Mouse (Mus musculus) megakaryocyte-erythroid progenitor cell, adult 5-6 weeks (primary cell): ENCODE results near the gene Calm1. TPM values are rescaled to one million over a fixed set of nuclear protein-coding genes. Genes with fewer than 3 reads are reported as not detected.
"Not testable (repeated sequence)": the region's sequence is repeated elsewhere in the genome, so short reads cannot be mapped to it uniquely, and the experiment has no call there.

Experiments used
- ATAC-seq: replicated peaks from 2 replicates; pipeline ENCODE4 v1.8.0; 2016; ENCODE audit warnings: mild to moderate bottlenecking, inconsistent platforms; ENCODE audit not compliant: severe bottlenecking, poor library complexity, low FRiP score, low TSS enrichment
- total RNA-seq, 2 experiments: library from RNA; stranded (forward) in 1 of 2; stranded (reverse) in 1 of 2; fragments of 200-1000, 215-1000 nt in 1 of 2; fragments of >200 nt in 1 of 2; fragmentation: Nextera tagmentation in 1 of 2; gene quantifications; 2 replicates each; pipeline ENCODE4 v1.2.3; 2014 to 2017

Calm1 gene
- total RNA-seq (2014; fragmentation: Nextera tagmentation) (102 and 137 TPM in 2 replicates), total RNA-seq (2017) (509 and 519 TPM in 2 replicates)

DNA sequence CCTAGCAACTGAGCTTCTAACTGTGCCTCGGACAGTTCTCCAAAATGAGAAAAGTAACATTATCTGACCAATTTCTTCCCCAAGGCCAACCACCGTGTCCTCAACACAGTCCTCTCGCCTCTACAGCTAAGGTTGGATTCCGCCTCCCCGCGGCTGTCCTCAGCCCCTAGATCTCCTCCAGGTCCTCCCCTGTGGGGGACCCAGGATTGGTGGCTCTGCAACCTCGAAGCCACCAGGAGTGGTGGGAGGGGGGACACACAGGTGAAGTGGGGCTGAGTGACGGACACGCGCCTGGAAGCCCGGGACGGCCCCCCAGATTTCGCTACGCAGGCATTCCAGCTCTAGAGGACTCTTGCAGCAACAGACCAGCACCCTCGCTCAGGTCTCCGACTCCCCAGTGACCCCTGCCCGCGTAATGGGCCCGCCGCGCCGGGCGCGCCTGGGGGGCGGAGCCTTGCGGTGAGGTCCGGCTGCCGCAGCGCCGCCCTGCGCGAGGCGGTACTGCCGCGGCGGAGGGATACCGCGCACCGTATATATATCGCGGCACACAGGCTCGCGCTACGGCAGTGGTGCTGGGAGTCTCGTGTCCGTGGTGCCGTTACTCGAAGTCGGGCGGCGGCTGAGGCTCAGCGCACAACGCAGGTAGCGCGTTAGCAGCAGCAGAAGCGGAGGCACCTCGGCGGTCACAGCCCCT is at the start of gene Calm1:
TSS of gene Calm1 (plus strand) at position 469 of the 694 bp plus-strand sequence.
- ATAC-seq, result peak; percentile 73

DNA sequence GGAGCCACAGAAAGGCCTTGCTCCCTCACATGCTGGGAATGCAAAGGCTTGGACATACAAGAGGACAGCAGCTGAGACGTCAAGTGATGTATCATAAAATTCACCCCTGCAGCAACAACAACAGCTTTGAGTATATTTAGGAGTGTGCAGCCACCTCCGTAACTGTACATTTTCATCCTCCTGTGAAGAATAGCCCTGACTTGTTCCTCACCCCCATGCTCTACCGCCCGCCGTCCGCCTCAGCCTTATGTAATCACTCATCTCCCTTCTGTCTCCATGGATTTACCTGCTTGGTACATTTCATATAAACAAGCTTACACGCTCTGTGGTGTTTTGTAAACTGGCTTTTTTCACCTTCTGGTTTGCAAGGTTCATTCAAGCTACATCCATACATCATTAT is 46.8 kb upstream of the Calm1 start:
- ATAC-seq, result no peak

DNA sequence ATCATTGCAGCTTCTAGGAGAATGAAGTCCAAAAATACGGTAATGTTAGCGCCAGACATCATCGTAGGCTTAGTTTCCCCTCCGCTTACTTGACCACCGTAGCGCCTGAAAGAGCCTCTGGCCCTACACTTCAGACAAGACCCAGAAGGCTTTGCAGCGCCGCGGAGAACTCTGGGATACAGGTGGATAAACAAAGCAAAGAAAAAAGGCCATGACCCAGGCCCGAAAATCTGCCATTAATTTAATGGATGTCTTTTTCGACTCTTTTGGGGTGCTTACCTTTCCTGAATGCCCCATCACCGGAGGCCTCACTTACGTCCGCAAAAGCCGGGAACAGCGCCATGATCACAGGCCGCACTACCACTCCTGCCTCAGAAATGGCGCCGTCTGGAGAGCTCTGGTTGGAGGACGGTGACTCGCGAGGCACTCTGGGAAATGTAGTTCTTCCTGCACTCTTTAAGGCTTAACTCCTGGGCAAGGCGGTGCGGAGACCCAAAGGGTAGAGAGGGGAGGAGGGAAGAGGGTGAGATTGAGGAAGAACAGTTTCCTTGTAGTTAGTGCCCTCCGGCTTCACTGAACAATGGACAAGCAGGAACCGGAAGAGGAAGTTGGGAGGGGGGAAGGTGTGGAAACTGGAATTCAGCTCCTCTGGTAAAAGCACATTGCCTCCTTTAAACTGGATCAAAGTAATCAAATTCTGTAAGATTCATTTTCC is 39.8 kb upstream of the Calm1 start, which contains the start of gene Nrde2:
TSS of gene Nrde2 (minus strand) at position 393 of the 715 bp plus-strand sequence.
- peak; percentile 99 for ATAC-seq

DNA sequence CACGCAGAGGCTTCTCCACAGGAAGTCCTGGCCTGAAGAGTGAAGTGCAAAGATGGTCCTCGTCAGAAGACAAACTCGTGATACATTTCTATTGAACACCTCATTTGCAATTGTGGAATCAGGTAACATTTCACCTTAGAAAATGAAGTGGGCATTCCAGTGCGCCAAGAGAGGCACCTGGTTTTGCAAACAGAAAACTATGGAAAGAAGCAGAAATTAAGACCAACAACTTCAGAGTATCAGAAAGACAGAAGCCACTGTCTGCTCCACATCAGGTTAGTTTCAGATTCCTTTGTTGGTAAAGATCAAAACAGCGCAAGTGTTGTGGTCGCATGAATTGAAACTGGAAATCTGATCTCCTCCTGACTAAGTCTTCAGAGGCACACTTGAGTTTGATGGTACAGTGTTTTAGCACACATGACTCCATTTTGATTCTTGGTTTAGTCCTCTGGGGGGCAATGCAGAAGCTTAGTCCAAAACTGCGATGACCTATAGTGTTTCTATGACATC is 34.2 kb upstream of the Calm1 start:
- no peak for ATAC-seq

DNA sequence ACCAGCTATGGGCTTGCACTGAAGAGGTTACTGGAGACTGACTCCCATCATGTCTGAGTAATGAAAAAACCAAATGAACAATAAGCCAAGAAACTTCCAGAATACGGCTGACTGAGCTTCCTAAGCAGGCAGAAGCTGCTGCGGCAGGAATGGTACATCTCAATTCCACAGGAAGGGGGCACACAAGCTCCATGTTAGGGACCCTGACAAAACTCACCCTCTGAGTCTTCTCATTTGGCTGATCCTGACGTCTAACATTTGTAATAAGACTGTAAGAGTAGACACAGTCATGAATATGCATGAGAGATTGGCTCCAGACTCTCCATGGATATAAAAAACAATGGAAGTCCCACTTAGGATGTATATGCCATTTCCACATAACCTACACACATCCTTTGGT is 33.1 kb upstream of the Calm1 start:
- ATAC-seq, result 0 out of 2 replicates have a peak, but pooled peaks have one; percentile 25

DNA sequence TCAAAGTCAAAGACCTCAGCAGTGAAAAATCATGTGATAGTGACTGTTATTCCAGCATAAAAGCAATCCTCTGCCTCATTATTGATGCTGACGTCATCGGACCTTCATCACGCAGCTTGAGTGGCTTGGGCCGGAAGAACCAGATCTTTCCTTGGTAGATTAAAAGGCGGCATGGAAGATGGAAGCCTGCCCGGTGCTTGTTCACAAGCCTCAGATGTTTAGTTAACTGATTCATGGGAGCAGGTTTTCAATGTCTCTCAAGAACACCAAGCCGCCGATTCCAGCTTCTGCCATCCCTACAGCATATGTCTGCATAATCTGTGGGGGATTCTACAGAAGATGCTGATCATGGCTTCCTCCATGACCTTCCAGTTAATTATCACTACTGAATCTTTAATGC is 32.3 kb upstream of the Calm1 start:
- ATAC-seq, result no peak

DNA sequence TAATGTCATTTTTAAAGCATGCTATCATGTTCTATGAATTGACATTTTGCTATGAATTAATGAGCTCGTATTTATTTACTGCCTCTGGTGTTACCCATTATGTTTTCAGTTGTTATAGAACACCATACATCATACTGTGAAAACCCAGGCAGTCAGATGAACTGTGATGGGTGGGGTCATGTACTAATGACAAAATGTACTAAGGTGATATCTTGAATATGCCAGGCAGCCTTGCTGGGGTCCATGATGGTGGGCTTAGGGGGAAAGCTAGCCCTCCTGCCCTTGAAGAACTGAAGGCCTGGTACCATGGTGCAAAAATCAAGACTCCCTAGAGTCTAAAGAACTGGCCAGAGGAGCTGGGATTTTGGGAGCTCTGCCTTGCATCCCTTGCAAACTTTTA is 31.7 kb upstream of the Calm1 start:
- 0 out of 2 replicates have a peak, but pooled peaks have one; percentile 9 for ATAC-seq

DNA sequence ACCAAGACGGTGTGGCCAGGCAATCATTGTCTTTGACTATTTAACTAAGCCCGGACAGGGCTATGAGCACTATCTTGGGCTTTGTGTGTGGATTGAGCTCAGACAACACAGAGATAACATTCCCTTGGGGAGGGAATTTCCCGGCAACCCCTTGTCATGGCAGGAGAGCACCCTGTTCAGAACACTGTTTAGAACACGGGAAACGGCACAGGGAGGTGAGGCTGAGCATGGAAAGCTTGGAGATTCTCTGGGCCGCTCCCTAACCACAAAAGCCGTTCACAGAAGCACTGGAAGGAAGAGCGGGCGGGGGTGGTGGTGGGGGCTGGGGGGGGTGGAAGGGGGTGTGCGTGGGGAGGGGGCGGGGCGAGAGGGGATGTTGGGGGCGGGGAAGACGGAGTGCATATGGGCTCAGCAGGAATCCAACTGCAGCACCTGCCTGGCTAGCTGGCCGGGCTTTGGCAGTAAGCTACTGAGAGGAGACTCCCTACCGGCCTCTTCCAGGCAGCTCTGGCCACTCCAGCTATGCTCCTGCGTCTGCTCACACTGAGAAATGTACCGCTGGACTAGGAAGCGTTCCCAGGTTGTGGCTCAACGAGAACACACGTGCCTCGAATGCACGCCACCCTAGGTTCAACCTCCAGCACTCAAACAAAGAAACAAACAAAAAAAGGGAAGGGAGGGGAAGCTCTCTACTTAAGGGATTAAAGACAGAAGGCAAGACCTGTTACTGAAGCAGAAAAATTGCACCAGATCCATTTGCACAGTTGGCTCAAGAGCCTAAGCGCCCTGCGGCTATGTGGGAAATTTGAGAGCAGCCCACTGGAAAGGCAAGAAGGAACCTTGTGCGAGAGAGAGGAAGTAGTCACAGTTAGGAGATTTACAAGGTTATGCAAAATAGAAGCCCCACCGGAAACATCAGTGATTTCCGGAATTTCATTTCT is 31.0 kb upstream of the Calm1 start:
- peak; percentile 52 for ATAC-seq

DNA sequence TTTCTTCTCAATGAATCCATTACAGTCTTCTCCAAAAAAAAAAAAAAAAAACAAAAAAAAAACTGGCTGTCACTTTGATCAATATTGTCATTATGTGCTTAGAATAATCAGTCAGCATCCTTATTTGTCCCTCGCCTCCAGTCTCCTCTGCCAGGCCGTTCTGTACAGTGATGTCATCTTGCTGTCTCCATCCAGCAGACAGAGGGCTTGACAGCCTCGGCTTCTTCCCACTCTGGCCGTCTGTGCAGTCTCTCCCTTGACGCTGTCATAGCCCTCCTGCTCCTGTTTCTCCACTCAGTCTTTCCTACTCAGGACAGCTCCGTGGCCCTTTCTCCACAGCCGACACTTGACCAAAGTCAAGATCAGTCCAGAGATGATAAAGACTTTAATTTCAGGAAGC is 26.8 kb upstream of the Calm1 start:
- ATAC-seq, result no peak

DNA sequence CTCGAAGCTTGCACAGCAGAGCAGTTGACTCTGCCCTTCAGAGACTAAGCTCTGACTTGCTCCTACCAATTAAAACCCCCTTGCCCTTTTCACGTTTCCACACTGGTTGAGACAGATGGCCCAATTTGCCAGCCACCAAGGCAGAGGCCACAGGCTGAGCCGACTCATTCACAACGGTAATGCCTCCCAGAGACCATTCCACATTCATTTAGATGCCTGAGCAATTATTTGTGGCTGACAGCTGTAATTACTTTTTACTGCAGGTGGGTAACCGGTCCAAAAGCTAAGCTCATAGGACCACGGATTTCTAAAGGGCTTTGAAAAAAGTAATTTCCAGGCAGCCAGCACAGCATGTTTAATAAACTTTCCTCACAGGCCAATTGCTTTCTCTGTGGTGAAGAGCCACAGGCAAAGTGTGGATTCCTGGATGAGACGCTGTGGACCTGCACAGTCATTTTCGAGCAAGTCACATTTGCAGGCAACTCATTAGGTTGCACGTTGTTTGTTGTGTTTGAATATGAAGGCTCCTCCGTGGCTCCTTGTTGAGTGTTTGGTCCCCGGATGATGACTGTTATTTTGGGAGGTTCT is 22.7 kb upstream of the Calm1 start:
- ATAC-seq, result no peak

DNA sequence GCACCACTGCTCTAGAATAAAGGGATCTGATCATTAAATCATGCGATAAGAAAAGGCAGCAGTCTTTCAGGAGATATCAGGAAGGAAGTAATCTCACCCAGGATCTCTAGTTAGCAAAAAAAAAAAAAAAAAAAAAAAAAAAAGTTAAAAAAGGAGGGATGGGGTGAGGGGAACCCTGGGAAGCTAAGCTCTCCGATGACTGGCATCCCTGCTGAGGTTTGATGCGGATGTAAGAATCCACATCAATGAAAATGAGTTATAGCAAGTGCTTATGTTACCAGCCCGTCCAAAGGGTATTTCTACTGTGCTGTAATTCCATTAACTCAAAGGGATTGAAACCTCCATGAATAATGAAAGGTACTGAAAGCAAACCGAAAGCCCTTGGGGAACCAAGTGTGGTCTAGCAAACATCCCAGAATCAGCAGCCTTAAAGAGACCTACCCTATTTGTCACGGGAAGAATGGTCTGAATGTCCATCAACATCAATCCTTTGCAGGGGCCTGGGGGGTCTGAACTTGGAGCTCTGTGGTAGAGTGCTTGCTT is 20.3 kb upstream of the Calm1 start:
- ATAC-seq, result no peak

DNA sequence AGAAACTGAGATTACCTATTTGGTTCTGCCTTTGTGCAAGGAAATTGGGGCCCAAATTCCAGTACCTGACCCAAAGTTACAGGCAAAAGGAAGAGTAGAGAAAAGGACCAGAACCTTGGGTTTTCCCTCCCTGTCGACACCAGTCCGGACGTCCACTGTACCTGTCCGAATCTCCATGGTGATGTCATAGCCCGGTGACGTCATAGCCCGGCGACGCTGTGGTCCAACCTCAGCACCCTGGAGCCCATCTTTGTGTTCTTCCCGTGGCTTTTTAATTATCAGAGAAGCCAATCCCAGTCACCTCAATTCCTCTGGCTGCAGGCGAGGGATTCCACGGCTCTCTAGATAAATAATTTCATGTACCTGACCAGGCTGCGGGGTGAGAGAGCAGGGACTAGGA is 18.4 kb upstream of the Calm1 start:
- ATAC-seq, result no peak

DNA sequence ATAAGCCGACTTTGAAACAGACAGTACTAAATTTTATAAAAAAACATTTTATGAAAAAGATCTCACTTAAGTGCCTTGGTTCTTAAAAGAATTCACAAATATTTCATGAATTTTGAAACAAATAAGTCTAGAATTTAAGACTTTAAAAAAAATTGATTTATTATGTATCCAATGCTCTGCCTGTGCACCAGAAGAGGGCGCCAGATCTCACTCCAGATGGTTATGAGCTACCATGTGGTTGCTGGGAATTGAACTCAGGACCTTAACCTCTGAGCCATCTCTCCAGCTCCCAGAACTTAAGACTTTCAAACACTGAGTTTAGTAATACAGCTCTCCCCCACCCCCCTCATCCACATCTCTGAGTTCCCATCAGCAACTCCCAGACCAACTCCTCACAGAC is 16.6 kb upstream of the Calm1 start:
- ATAC-seq, result no peak

DNA sequence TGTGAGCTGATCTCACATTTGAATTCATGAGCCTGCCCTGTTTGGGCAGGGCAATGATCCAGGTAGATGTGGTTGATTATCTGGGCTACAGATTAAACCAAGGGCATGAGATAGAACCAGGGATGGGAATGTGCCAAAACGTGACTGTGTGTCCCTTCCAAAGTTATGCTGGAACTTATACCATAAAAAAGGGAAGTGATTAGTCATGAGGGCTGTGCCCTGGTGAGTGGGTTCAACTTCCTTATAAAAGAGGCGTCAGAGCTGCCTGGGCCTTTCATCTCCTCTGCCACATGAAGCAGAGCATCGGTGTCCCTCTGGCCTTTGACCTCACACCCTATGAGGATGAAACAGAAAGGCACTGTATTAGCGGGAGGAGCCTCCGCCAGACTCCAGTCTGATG is 15.3 kb upstream of the Calm1 start:
- ATAC-seq, result no peak

DNA sequence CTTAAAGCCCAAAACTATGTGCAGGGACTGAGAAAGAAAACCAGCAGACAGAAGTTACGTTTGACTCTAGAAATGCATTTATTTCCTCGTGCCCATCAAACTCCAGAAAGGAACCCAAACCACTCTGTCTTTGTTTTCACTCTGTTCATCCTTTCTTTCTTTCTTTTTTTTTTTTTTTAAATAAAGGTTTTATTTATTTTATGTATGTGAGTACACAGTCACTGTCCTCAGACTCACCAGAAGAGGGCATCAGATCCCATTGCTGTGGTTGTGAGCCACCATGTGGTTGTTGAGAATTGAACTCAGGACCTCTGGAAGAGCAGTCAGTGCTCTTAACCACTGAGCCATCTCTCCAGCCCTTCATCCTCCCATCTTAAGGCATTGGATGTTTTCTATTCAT is 14.3 kb upstream of the Calm1 start:
- ATAC-seq, result not testable (repeated sequence)

DNA sequence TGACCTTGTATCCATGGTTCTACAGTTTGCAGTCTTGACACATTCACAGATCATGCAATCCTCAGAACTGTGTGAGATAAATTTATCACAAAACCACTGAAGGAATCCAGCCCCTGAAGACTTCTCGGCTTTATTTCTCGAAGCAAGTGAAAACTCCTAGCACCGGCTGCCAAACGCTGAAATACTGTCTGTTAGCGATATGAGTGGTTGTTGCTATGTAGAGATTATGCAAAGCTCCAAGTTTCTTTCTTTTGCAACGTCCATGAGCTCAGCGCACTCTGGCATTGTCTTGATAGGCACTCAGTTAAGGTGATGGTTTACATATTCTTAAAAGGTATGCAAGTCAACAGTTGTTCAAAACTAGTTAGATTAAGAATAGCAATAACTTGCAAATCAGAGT is 13.3 kb upstream of the Calm1 start:
- peak; percentile 72 for ATAC-seq

DNA sequence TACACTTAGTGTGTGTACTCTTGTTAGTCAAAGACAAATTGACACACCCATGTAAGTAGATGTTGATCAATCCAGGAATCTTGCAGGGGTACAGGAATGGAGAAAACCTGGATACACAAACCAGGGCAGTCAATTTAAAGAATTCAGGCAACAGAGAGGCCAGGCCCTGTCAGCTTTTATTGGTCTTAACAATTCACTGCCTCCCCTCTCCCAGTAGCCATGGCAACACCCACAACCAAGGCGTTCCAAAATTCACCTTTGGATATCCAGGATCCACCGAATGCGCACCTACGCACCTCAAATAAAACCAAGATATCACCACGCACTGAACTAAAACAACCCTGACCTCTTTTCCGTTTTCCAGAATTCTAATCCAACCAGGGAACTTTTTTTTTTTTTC is 12.9 kb upstream of the Calm1 start:
- ATAC-seq, result no peak

DNA sequence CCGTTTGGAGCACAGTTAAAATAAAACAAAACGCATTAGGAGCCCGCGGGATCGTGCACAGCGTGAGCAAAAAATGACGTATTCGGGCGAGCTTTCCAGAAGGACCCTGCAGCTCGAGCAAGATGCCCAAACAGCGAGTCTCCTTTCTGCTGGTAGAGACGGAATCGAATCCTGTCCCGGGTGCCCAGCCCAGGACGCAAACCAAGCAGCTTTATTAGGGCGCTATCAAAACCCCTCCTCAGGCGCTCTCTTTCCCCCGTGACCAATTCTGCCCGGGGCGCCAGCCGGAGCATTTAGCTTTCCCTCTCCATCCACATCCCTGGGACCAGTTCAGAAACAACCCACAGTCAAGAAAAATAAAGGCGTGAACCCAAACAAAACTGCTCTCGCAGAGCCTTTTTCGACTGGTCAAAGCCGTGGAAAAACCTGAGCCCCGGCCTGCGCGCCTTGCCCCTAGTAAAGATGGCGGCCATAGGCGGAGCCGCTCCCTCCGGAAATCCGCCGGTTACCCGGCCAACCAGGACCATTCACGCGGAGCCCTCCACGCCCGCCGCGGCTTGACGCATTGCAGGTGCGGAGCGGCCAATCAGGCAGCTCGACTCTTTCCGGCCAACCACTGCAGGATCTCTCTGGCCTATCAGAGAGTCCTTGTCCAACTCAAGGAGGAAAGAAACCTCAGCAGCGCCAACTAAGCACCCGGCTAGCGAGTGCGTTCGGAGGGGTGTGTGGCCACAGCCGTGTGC is 12.1 kb upstream of the Calm1 start:
- peak; percentile 97 for ATAC-seq
